Mouse (Mus musculus) common myeloid progenitor, adult 5-6 weeks (primary cell): ENCODE data around the gene Rbp1. TPM values are rescaled to one million over a fixed set of nuclear protein-coding genes. Genes with fewer than 3 reads are reported as not detected.

ENCODE experiments used
- ATAC-seq: replicated peaks from 2 replicates; pipeline ENCODE4 v1.8.0; 2016; ENCODE audit warnings: low read depth, mild to moderate bottlenecking, moderate TSS enrichment, inconsistent platforms; ENCODE audit not compliant: poor library complexity, severe bottlenecking
- total RNA-seq: library from RNA; stranded (forward); fragments of 200-1000, 187-1606 nt; gene quantifications from 2 replicates; pipeline ENCODE4 v1.2.3, GENCODE M21; 2017

The Rbp1 gene
- total RNA-seq, 1 experiment from 2014 or later: 2.9 TPM

- ATAC-seq: no peak
Measured at GRCm38 (mm10) chr9:98487273-98487672, 64.5 kb downstream of the Rbp1 start.

- ATAC-seq: peak; percentile 95
Measured at GRCm38 (mm10) chr9:98489532-98489931, 66.8 kb downstream of the Rbp1 start.

GRCm38 (mm10) chr9:98490128-98490527 lies 67.4 kb downstream of the Rbp1 start:
- ATAC-seq: 0 out of 2 replicates have a peak, but pooled peaks have one; percentile 9

GRCm38 (mm10) chr9:98491071-98491470 lies 68.3 kb downstream of the Rbp1 start:
- no peak for ATAC-seq

- peak; percentile 37 for ATAC-seq
Measured at GRCm38 (mm10) chr9:98492212-98492611, 69.5 kb downstream of the Rbp1 start.

- ATAC-seq: no peak
Measured at GRCm38 (mm10) chr9:98492821-98493220, 70.1 kb downstream of the Rbp1 start.

Other genes starting within 250 kb of the Rbp1 start
- 21.1 and 29.9 TPM in 2 replicates for gene Nmnat3, start 135.5 kb upstream of the Rbp1 start, total RNA-seq
- gene Rbp2, start 63.2 kb downstream of the Rbp1 start, total RNA-seq: not detected in 2 replicates
- 174 and 183 TPM in 2 replicates for gene Copb2, start 140.8 kb downstream of the Rbp1 start, total RNA-seq
- 90.7 and 94.6 TPM in 2 replicates for gene Mrps22, start 178.7 kb downstream of the Rbp1 start, total RNA-seq